ENCODE assay signal across 8 mouse cellular contexts in the genomic region with DNA sequence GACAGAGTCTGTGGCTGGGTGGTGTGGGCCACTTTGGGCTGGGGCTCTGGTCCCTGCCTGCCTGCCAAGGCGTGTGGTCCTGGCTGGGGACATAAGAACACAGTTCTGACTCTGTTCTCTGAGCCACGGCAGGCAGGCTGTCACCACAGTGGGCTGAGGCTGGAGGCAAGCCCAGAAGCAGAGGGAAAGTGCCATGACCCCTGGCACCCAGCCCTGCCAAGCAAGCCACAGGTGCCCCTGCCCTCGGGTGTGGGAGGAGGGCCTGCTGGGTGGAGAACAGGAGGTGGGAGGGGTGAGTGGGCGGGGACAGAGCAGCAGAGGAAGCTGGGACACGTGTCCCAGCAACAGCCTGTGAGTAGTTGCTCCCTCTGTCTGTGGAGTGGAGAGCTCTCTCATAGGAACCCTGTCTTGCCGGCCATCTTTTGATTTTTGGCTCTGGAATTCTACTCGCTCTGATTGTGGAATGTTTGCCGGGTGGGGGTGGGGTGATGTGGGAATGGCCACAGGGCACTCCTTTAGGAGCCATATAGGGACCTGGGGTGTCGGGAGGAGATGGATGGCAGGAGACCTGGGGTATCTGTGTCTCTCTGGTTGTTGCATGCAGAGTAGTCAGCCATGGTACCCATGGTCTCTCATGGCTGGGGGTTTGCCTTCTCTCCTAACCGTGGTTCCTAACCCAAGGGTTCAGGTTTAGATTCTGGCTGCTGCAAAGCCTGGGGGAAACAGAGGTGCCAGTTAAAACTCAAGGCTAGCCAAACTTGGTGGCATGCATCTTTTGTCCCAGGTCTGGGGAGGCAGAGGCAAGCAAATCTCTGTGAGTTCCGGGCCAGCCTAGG.
DNase-seq lines count a peak whose midpoint lies in the region; ATAC-seq and TF ChIP-seq lines count a peak whose summit lies in the region.

No protein-coding gene starts in this region.

- H3K4me2 ChIP-seq in heart, embryonic 12.5 days = peak overlapping the region; percentile 41
- H3K4me2 ChIP-seq in kidney, postnatal 0 days (ENCODE audit: low read length) = no peak overlapping the region

- peaks cover 9% of the 10 kb centered on the region for H3K79me2 ChIP-seq in C2C12 (ENCODE audit: control insufficient read depth, insufficient read depth)
- no peaks in the 10 kb centered on the region; the same call in 1 of the 2 replicates for H3K79me2 ChIP-seq in liver, adult 2 months (ENCODE audit: control insufficient read depth, insufficient read depth, low read length)

- TF ChIP-seq CTCF in C2C12 (IDR thresholded peaks at IDR 0.05; ENCODE audit: control insufficient read depth, insufficient read depth, insufficient read length) = peak; percentile 10
- TF ChIP-seq CTCF in kidney, postnatal 0 days (IDR thresholded peaks at IDR 0.05; ENCODE audit: low read depth) = peak; percentile 69
- TF ChIP-seq CTCF in liver, adult 2 months (IDR thresholded peaks at IDR 0.05; ENCODE audit: low read depth, low read length) = peak; percentile 65

- peaks cover 100% of the 10 kb centered on the region for H3K4me1 ChIP-seq in erythroblast, embryonic 14.5 days (ENCODE audit: control insufficient read depth)
- H3K4me1 ChIP-seq in heart, embryonic 12.5 days (replicated peaks) = peaks cover 95% of the 10 kb centered on the region
- H3K4me1 ChIP-seq in kidney, postnatal 0 days (replicated peaks; ENCODE audit: insufficient read depth, low read length) = peaks cover 32% of the 10 kb centered on the region
- H3K4me1 ChIP-seq in liver, adult 2 months (ENCODE audit: control insufficient read depth, insufficient read depth, low read length) = peaks cover 29% of the 10 kb centered on the region

- H3ac ChIP-seq in C2C12 (ENCODE audit: control insufficient read depth, insufficient read length, low read depth) = no peak overlapping the region

- peak overlapping the region; percentile 80 for H3K27ac ChIP-seq in heart, embryonic 12.5 days (ENCODE audit: poor library complexity, severe bottlenecking)
- peak overlapping the region; percentile 67 for H3K27ac ChIP-seq in kidney, postnatal 0 days
- H3K27ac ChIP-seq in liver, adult 2 months (replicated peaks; ENCODE audit: insufficient read depth, low read depth, low read length) = peak overlapping the region; percentile 40

- H3K9me3 ChIP-seq in erythroblast, embryonic 14.5 days (ENCODE audit: control insufficient read depth, low read length) = no peaks in the 10 kb centered on the region
- no peaks in the 10 kb centered on the region for H3K9me3 ChIP-seq in heart, embryonic 12.5 days (replicated peaks)
- H3K9me3 ChIP-seq in kidney, postnatal 0 days (replicated peaks; ENCODE audit: low read length) = no peaks in the 10 kb centered on the region

- peak overlapping the region; percentile 42; the same call in 1 of the 2 replicates for H3K9ac ChIP-seq in heart, embryonic 12.5 days
- no peak overlapping the region for H3K9ac ChIP-seq in kidney, postnatal 0 days (ENCODE audit: low read depth, low read length)
- H3K9ac ChIP-seq in liver, adult 2 months (ENCODE audit: low read depth, low read length) = peak overlapping the region; percentile 35

- peak; percentile 74 for ATAC-seq in heart, embryonic 12.5 days (ENCODE audit: insufficient number of reproducible peaks, low FRiP score)
- ATAC-seq in kidney, postnatal 0 days (replicated peaks; ENCODE audit: low FRiP score, low read depth) = peak; percentile 69

- 23% methylated on average over 11 of the region's 11 CpGs for WGBS in heart, embryonic 12.5 days
- 23% methylated on average over 11 of the region's 11 CpGs for WGBS in kidney, postnatal 0 days
- 21% methylated on average over 11 of the region's 11 CpGs for WGBS in liver, adult 2 months

- H3K79me3 ChIP-seq in C2C12 (ENCODE audit: low read depth) = no peaks in the 10 kb centered on the region

- peak; percentile 94 for DNase-seq in brain, adult 2 months (ENCODE audit: low read depth, low spot score)
- peak; percentile 95 for DNase-seq in kidney, postnatal 0 days (ENCODE audit: low spot score)
- DNase-seq in liver, adult 2 months (ENCODE audit: extremely low read depth, low read depth, low spot score) = peak; percentile 92
- peak; percentile 86 for DNase-seq in naive thymus-derived CD4-positive, alpha-beta T cell, adult 2 months (ENCODE audit: low read depth)
- peak; percentile 84 for DNase-seq in splenic B cell, adult 2 months (ENCODE audit: low read depth, low spot score)

- no peak overlapping the region for H3K4me3 ChIP-seq in C2C12 (ENCODE audit: insufficient read depth, poor library complexity, severe bottlenecking)
- peak overlapping the region; percentile 77 for H3K4me3 ChIP-seq in erythroblast, embryonic 14.5 days (replicated peaks)
- H3K4me3 ChIP-seq in heart, embryonic 12.5 days = peak overlapping the region; percentile 7; the same call in 1 of the 2 replicates
- no peak overlapping the region for H3K4me3 ChIP-seq in kidney, postnatal 0 days (replicated peaks; ENCODE audit: low read depth, low read length)
- no peak overlapping the region for H3K4me3 ChIP-seq in liver, adult 2 months (ENCODE audit: insufficient read depth, low read depth, low read length)

- H3K36me3 ChIP-seq in C2C12 (ENCODE audit: control insufficient read depth, insufficient read depth) = no peaks in the 10 kb centered on the region
- peaks cover 19% of the 10 kb centered on the region for H3K36me3 ChIP-seq in erythroblast, embryonic 14.5 days (ENCODE audit: control insufficient read depth)
- H3K36me3 ChIP-seq in heart, embryonic 12.5 days = no peaks in the 10 kb centered on the region
- no peaks in the 10 kb centered on the region for H3K36me3 ChIP-seq in kidney, postnatal 0 days (ENCODE audit: insufficient read depth, low read length)
- H3K36me3 ChIP-seq in liver, adult 2 months (ENCODE audit: control insufficient read depth, insufficient read depth, low read length) = no peaks in the 10 kb centered on the region
- no peaks in the 10 kb centered on the region for H3K36me3 ChIP-seq in splenic B cell, adult 2 months (ENCODE audit: control insufficient read depth, insufficient read depth, low read length, poor library complexity, severe bottlenecking)

- no peaks in the 10 kb centered on the region for H3K27me3 ChIP-seq in C2C12 (ENCODE audit: control insufficient read depth, insufficient read depth, insufficient read length)
- H3K27me3 ChIP-seq in erythroblast, embryonic 14.5 days (ENCODE audit: control insufficient read depth) = no peaks in the 10 kb centered on the region
- no peaks in the 10 kb centered on the region for H3K27me3 ChIP-seq in heart, embryonic 12.5 days (replicated peaks)
- no peaks in the 10 kb centered on the region for H3K27me3 ChIP-seq in kidney, postnatal 0 days (ENCODE audit: insufficient read depth, low read length)
- no peaks in the 10 kb centered on the region for H3K27me3 ChIP-seq in liver, adult 2 months (ENCODE audit: control insufficient read depth, insufficient read depth, low read length)
- no peaks in the 10 kb centered on the region for H3K27me3 ChIP-seq in splenic B cell, adult 2 months (ENCODE audit: control insufficient read depth, insufficient read depth, low read length, poor library complexity, severe bottlenecking)

- no peak for TF ChIP-seq POLR2A in liver, adult 2 months (IDR thresholded peaks at IDR 0.05; ENCODE audit: extremely low read depth, insufficient read depth, low read length)

TF ChIP-seq in C2C12, 6 proteins besides CTCF, POLR2A, EP300 and RAD21:
- no peak for TF ChIP-seq MYOG (IDR thresholded peaks at IDR 0.05; ENCODE audit: control insufficient read depth, extremely low read depth, insufficient read length)
- TF ChIP-seq USF1 (IDR thresholded peaks at IDR 0.05; ENCODE audit: low read depth) = peak; percentile 87
- TF ChIP-seq MYOD1 (IDR thresholded peaks at IDR 0.05; ENCODE audit: control insufficient read depth, insufficient read length, low read depth) = peak; percentile 71
- no peak for TF ChIP-seq FOSL1 (IDR thresholded peaks at IDR 0.05; ENCODE audit: insufficient read depth, low read length, poor library complexity, severe bottlenecking)
- no peak for TF ChIP-seq CEBPB (IDR thresholded peaks at IDR 0.05; ENCODE audit: low read depth)
- peak; percentile 82 for TF ChIP-seq MAX (IDR thresholded peaks at IDR 0.05)

Comparison
In these comparisons a context has a peak if more than half of its experiments do, and no peak if none do; other contexts are left out.
1. H3K4me3 ChIP-seq: peak in erythroblast, embryonic 14.5 days (single experiment) and heart, embryonic 12.5 days (single experiment); none in C2C12 (single experiment), kidney, postnatal 0 days (single experiment) and liver, adult 2 months (single experiment).
2. CTCF ChIP-seq: peak in every context shown above with its lines; median percentile 69 in kidney, postnatal 0 days; 65 in liver, adult 2 months; 10 in C2C12.
3. Peak in every context shown above with its lines, with median percentiles within 50 percentile points of each other: DNase-seq and H3K27ac ChIP-seq.